Mouse (Mus musculus): ENCODE measurements around the gene Tnfsf12. TPM values are rescaled to one million over a fixed set of nuclear protein-coding genes. Genes with fewer than 3 reads are reported as not detected.

The Tnfsf12 gene
- polyA plus RNA-seq, 1 experiment = 3.3 TPM

DNA sequence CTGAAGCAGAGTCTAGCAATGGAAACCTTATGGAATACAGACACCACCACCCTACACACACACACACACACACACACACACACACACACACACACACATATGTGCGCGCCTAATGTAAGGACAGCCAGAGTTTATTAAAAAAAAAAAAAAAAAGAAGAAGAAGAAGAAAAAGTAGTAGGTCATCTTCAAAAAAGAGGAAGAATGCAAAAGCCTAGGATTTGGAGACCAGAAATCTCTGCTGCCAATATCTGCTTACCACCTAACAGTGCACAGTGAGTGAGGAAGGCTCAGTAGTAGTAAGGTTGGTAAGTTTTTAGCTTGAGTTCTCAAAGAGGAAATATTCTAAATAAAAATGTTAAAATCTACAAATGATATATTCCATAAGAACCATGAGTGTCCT is 16.5 kb downstream of the Tnfsf12 start:
- no peaks in the 10 kb centered on the region for H3K27me3 ChIP-seq (ENCODE audit: control insufficient read depth, insufficient read depth, low read length)
- H3K4me1 ChIP-seq (ENCODE audit: control insufficient read depth, insufficient read depth, low read length) = peaks cover 5% of the 10 kb centered on the region
- no peak overlapping the region for H3K4me3 ChIP-seq (ENCODE audit: control insufficient read depth, low read depth, low read length)
- TF ChIP-seq CTCF (IDR thresholded peaks at IDR 0.05; ENCODE audit: control insufficient read depth, insufficient read depth, insufficient replicate concordance, low read depth, low read length) (no peak), POLR2A (IDR thresholded peaks at IDR 0.05; ENCODE audit: control insufficient read depth, low read depth, low read length) (no peak)
- H3K27ac ChIP-seq (ENCODE audit: control insufficient read depth, insufficient read depth, low read depth, low read length) = no peak overlapping the region
- H3K36me3 ChIP-seq (ENCODE audit: control insufficient read depth, insufficient read depth, low read length) = no peaks in the 10 kb centered on the region

DNA sequence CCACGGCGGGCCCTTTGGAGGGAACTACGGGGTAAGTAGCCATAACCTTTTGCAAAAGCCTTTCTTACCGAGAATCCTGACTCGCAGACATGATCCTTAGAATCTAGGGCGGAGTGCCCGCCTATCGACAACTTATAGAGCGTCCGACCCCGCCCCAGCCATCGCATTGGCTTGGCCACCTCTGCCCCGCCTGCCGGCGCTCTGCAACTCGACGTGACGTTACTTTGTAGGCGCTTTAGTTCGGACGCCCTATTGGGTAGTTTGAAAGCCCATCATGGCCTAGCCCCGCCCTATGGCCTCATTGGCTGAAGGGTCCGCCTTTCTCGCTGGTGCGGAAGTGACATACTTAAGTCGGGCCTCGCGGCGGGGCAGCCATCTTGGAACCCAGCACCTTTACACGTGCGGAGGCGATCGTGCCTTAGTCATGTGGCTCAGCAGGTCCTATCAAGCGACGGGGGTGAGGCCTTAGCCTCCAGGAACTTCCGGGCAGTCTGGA is 23.4 kb downstream of the Tnfsf12 start, which contains the start of gene Eif4a1:
TSS of gene Eif4a1 (minus strand) at position 213 of the 496 bp plus-strand sequence.
- H3K27ac ChIP-seq (ENCODE audit: control insufficient read depth, insufficient read depth, low read depth, low read length) = peak within 1 kb of the TSS; percentile 98
- TF ChIP-seq POLR2A (IDR thresholded peaks at IDR 0.05; ENCODE audit: control insufficient read depth, low read depth, low read length) (peak; percentile 91), CTCF (IDR thresholded peaks at IDR 0.05; ENCODE audit: control insufficient read depth, insufficient read depth, insufficient replicate concordance, low read depth, low read length) (no peak)
- H3K4me3 ChIP-seq (ENCODE audit: control insufficient read depth, low read depth, low read length) = peak within 1 kb of the TSS; percentile 95
- no peaks in the 10 kb centered on the region for H3K27me3 ChIP-seq (ENCODE audit: control insufficient read depth, insufficient read depth, low read length)
- H3K36me3 ChIP-seq (ENCODE audit: control insufficient read depth, insufficient read depth, low read length) = peaks cover 1% of the 10 kb centered on the region
- H3K4me1 ChIP-seq (ENCODE audit: control insufficient read depth, insufficient read depth, low read length) = 0 out of 2 replicates have a peak, but pooled peaks cover 2% of the 10 kb centered on the region

DNA sequence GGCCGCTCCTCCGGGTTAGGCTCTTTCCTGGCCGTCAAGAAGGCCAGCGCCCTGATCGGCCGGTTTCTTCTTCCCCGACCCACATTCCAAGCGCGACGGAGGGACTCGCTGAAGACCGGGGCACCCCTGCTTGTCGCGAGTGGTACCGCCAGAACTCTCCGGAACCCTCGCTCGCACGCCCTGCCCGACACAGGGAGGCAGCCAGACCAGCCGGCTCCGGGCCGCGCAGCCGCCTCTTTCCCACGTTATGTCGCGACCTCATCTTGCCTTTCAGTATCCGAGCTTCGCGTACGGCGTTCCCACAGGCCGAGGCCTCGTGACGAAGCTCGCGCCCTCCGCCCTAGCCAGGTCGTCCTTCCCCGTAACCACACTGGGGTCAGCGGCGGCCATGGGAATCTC is 23.9 kb downstream of the Tnfsf12 start:
- H3K4me1 ChIP-seq (ENCODE audit: control insufficient read depth, insufficient read depth, low read length) = 0 out of 2 replicates have a peak, but pooled peaks cover 2% of the 10 kb centered on the region
- H3K27ac ChIP-seq (ENCODE audit: control insufficient read depth, insufficient read depth, low read depth, low read length) = peak overlapping the region; percentile 98
- peak overlapping the region; percentile 95 for H3K4me3 ChIP-seq (ENCODE audit: control insufficient read depth, low read depth, low read length)
- peaks cover 1% of the 10 kb centered on the region for H3K36me3 ChIP-seq (ENCODE audit: control insufficient read depth, insufficient read depth, low read length)
- H3K27me3 ChIP-seq (ENCODE audit: control insufficient read depth, insufficient read depth, low read length) = no peaks in the 10 kb centered on the region
- TF ChIP-seq POLR2A (IDR thresholded peaks at IDR 0.05; ENCODE audit: control insufficient read depth, low read depth, low read length) (no peak), CTCF (IDR thresholded peaks at IDR 0.05; ENCODE audit: control insufficient read depth, insufficient read depth, insufficient replicate concordance, low read depth, low read length) (no peak)

DNA sequence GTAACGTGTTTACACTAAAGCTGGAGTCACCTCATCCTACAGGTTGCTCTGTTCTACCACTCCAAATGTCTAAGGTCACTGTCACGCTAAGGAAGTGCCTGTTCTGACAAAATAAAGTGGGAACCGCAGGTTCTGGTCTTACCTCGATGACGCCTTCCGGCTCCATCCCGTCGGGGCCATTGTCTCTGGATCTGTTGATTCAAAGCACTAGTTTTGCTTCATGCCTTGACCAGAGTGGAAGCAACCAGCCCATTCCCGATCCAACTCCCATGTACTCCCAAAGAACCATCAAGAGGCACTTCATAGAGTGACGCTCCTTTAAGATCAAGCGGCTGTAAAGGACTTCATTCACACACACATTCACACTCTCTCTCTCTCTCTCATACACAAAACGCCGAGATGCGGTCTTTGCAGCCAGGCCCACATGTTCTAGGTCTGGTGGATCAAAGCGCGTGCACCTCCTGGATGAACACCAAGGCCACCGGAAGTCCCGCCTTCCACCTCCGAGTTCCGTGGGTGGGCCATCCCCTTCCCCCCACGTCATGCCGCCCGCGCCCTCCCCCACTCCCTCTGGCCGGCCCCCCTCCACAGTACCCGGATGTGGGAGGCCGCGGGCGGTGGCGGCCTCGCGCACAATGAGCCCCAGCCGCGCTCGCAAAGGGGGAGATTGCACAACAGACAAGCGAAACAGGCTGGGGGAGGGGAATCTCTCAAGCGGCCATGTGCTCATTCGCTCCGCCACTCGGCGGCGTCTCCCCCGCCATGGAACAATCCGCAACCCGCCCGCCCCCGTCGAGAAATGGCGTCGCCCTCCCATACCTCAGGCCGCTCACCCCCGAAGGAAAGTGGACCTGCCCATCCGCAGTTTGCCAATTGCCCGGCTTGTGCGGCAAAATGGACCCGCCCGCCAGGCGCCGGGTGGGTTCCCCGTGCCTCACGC is 24.6 kb downstream of the Tnfsf12 start:
- Histone ChIP-seq H3K27me3 (ENCODE audit: control insufficient read depth, insufficient read depth, low read length) (no peaks in the 10 kb centered on the region), H3K36me3 (ENCODE audit: control insufficient read depth, insufficient read depth, low read length) (peaks cover 1% of the 10 kb centered on the region)
- peak; percentile 49 for TF ChIP-seq POLR2A (IDR thresholded peaks at IDR 0.05; ENCODE audit: control insufficient read depth, low read depth, low read length)
- TF ChIP-seq CTCF (IDR thresholded peaks at IDR 0.05; ENCODE audit: control insufficient read depth, insufficient read depth, insufficient replicate concordance, low read depth, low read length) = no peak

DNA sequence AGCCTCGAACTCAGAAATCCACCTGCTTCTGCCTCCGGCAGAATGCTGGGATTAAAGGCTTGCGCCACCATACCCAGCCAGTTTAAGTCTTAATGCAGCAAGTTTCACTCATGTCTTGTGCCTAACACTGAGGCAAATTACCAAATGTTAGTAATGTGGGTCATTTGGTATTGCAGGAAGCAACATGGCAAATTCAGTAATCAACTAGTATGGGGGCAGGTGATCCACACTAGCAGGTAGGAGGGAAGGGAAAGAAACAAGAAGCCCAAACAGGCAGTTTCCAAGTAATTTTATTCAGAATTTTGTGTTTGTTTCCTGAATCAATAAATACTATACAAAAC is 29.0 kb downstream of the Tnfsf12 start:
- Histone ChIP-seq H3K4me3 (ENCODE audit: control insufficient read depth, low read depth, low read length) (no peak overlapping the region), H3K4me1 (ENCODE audit: control insufficient read depth, insufficient read depth, low read length) (peaks cover 6% of the 10 kb centered on the region), H3K36me3 (ENCODE audit: control insufficient read depth, insufficient read depth, low read length) (peaks cover 1% of the 10 kb centered on the region; the same call in 1 of the 2 replicates), H3K27ac (ENCODE audit: control insufficient read depth, insufficient read depth, low read depth, low read length) (no peak overlapping the region), H3K27me3 (ENCODE audit: control insufficient read depth, insufficient read depth, low read length) (no peaks in the 10 kb centered on the region)
- no peak for TF ChIP-seq CTCF (IDR thresholded peaks at IDR 0.05; ENCODE audit: control insufficient read depth, insufficient read depth, insufficient replicate concordance, low read depth, low read length)
- TF ChIP-seq POLR2A (IDR thresholded peaks at IDR 0.05; ENCODE audit: control insufficient read depth, low read depth, low read length) = no peak

More for the DNA sequence above, 24.6 kb downstream of the Tnfsf12 start:
- peak overlapping the region; percentile 95 for H3K4me3 ChIP-seq (ENCODE audit: control insufficient read depth, low read depth, low read length)
- H3K27ac ChIP-seq (ENCODE audit: control insufficient read depth, insufficient read depth, low read depth, low read length) = peak overlapping the region; percentile 98
- H3K4me1 ChIP-seq (ENCODE audit: control insufficient read depth, insufficient read depth, low read length) = 0 out of 2 replicates have a peak, but pooled peaks cover 2% of the 10 kb centered on the region

DNA sequence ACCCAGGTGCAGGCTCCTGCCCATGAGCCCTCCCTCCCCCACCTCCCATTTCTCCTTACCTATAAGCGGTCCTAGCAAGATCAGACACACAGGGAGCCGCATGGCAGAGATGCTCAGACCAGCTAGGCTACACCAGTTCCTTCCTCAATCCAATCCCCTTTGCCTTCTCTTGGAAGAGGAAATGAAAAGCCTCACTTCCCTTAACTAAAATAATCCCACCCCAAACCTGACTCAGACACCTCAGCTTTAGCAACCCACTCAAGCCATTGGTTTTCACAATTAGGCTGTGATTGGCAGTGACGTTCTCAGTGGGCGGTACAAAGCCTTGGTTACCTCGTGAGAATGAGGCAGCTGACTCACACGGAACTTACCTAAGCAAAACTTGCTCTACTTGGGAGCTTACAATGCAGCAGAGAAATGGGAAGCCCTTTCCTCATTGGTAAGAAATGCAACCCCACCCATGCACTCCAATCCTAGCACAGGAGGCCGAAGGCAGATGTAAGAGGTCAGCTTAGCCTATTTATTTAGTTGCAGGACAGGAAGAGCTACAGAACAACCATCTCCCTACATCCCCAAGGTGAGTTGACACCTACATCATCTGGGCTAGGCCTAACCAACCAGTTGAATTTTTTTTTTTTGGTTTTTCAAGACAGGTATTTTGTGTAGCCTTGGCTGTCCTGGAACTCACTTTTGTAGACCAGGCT is 29.5 kb downstream of the Tnfsf12 start, which contains the start of gene Cd68:
TSS of gene Cd68 (minus strand) at position 193 of the 704 bp plus-strand sequence.
- no peak for TF ChIP-seq CTCF (IDR thresholded peaks at IDR 0.05; ENCODE audit: control insufficient read depth, insufficient read depth, insufficient replicate concordance, low read depth, low read length)
- TF ChIP-seq POLR2A (IDR thresholded peaks at IDR 0.05; ENCODE audit: control insufficient read depth, low read depth, low read length) = no peak
- Histone ChIP-seq H3K27ac (ENCODE audit: control insufficient read depth, insufficient read depth, low read depth, low read length) (no peak within 1 kb of the TSS), H3K4me1 (ENCODE audit: control insufficient read depth, insufficient read depth, low read length) (peaks cover 6% of the 10 kb centered on the region), H3K36me3 (ENCODE audit: control insufficient read depth, insufficient read depth, low read length) (peaks cover 1% of the 10 kb centered on the region; the same call in 1 of the 2 replicates), H3K27me3 (ENCODE audit: control insufficient read depth, insufficient read depth, low read length) (no peaks in the 10 kb centered on the region), H3K4me3 (ENCODE audit: control insufficient read depth, low read depth, low read length) (no peak within 1 kb of the TSS)

Data from testis, adult 2 months (tissue).